11 mouse cellular contexts compared by ENCODE assay signal in the genomic region with DNA sequence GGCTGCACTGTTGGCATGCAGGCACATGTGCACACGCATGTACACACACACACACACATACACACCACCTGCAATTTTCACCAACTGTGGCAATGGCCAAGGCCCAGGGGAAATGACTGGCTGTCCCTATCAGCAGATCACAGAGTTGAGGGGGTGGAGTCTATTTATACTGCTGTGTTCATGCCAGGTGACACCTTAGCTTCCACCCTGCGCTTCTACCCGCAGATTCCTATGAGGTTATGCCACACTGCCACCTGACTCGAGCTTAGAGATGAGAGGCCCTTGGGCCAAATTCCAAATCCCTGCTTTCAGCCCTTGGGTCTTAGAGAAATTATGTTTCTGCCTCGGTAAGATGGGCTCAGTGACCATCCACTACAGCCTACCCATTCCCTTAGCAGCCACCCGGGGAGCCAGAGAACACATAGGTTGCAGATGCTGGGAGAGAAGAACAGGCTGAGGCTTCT. TPM values are rescaled to one million over a fixed set of nuclear protein-coding genes. Genes with fewer than 3 reads are reported as not detected.
DNase-seq lines count a peak whose midpoint lies in the region; ATAC-seq and TF ChIP-seq lines count a peak whose summit lies in the region.
"Had no signal": no experiment of that assay in that cellular context is flagged by ENCODE, and none has a peak within 500 bp of the region (broad histone marks: within the 10 kb centered on the region; RNA-seq: fewer than 3 reads in every experiment).

No protein-coding gene starts in this region.

- peak in 1 of 2 experiments; percentile 56 for DNase-seq in heart, adult 2 months
- peak; percentile 27 for DNase-seq in 416B (ENCODE audit: low read depth)
- DNase-seq in retina, embryonic 14.5 days (ENCODE audit: low spot score), result no peak
- DNase-seq in forebrain, embryonic 10.5 days (ENCODE audit: extremely low spot score, low spot score), result no peak
- DNase-seq: left cerebral cortex, postnatal 4 days had no signal

- TF ChIP-seq POLR2A in heart, adult 2 months (IDR thresholded peaks at IDR 0.05; ENCODE audit: insufficient read depth, low read depth, low read length), result no peak

- TF ChIP-seq CTCF in heart, adult 2 months (IDR thresholded peaks at IDR 0.05), result peak; percentile 54

- H3K79me2 ChIP-seq in heart, adult 2 months (replicated peaks; ENCODE audit: control insufficient read depth, insufficient read depth, low read length), result no peaks in the 10 kb centered on the region

- peak overlapping the region; percentile 89 for H3K27ac ChIP-seq in heart, adult 2 months
- H3K27ac ChIP-seq in heart, embryonic 11.5 days (ENCODE audit: low read depth, low read length), result no peak overlapping the region
- no peak overlapping the region for H3K27ac ChIP-seq in intestine, embryonic 15.5 days
- no peak overlapping the region for H3K27ac ChIP-seq in hindbrain, embryonic 12.5 days
- no peak overlapping the region for H3K27ac ChIP-seq in forebrain, embryonic 10.5 days
- H3K27ac ChIP-seq: neural tube, embryonic 12.5 days had no signal

- no peaks in the 10 kb centered on the region for H3K27me3 ChIP-seq in heart, adult 2 months (ENCODE audit: control insufficient read depth, insufficient read depth, low read length)
- no peaks in the 10 kb centered on the region for H3K27me3 ChIP-seq in heart, embryonic 11.5 days (ENCODE audit: control insufficient read depth, insufficient read depth, low read length)
- H3K27me3 ChIP-seq in intestine, embryonic 15.5 days (replicated peaks), result no peaks in the 10 kb centered on the region
- no peaks in the 10 kb centered on the region for H3K27me3 ChIP-seq in hindbrain, embryonic 12.5 days
- no peaks in the 10 kb centered on the region for H3K27me3 ChIP-seq in forebrain, embryonic 10.5 days (ENCODE audit: poor library complexity, severe bottlenecking)
- H3K27me3 ChIP-seq: neural tube, embryonic 12.5 days had no signal

- H3K9me3 ChIP-seq in heart, embryonic 11.5 days (replicated peaks; ENCODE audit: control insufficient read depth, low read length), result no peaks in the 10 kb centered on the region
- no peaks in the 10 kb centered on the region for H3K9me3 ChIP-seq in intestine, embryonic 15.5 days
- H3K9me3 ChIP-seq in hindbrain, embryonic 12.5 days (replicated peaks), result no peaks in the 10 kb centered on the region
- no peaks in the 10 kb centered on the region for H3K9me3 ChIP-seq in forebrain, embryonic 10.5 days
- H3K9me3 ChIP-seq: neural tube, embryonic 12.5 days had no signal

- H3K4me3 ChIP-seq in heart, adult 2 months, result peak overlapping the region; percentile 41
- H3K4me3 ChIP-seq in heart, embryonic 11.5 days (ENCODE audit: low read depth, low read length), result no peak overlapping the region
- H3K4me3 ChIP-seq in intestine, embryonic 15.5 days (replicated peaks), result no peak overlapping the region
- H3K4me3 ChIP-seq in hindbrain, embryonic 12.5 days, result no peak overlapping the region
- H3K4me3 ChIP-seq in forebrain, embryonic 10.5 days, result no peak overlapping the region
- H3K4me3 ChIP-seq: neural tube, embryonic 12.5 days had no signal

- peaks cover 5% of the 10 kb centered on the region; the same call in 1 of the 2 replicates for H3K4me1 ChIP-seq in heart, adult 2 months (ENCODE audit: control insufficient read depth, insufficient read depth, low read length)
- H3K4me1 ChIP-seq in heart, embryonic 11.5 days (ENCODE audit: control insufficient read depth, insufficient read depth, low read length), result peaks cover 32% of the 10 kb centered on the region
- H3K4me1 ChIP-seq in intestine, embryonic 15.5 days (replicated peaks), result 0 out of 2 replicates have a peak, but pooled peaks cover 3% of the 10 kb centered on the region
- peaks cover 3% of the 10 kb centered on the region; the same call in 1 of the 2 replicates for H3K4me1 ChIP-seq in hindbrain, embryonic 12.5 days
- H3K4me1 ChIP-seq in forebrain, embryonic 10.5 days, result peaks cover 6% of the 10 kb centered on the region; the same call in 1 of the 2 replicates
- H3K4me1 ChIP-seq: neural tube, embryonic 12.5 days had no signal

- 53% methylated on average over 6 of the region's 6 CpGs for WGBS in heart, adult 2 months
- 75% methylated on average over 6 of the region's 6 CpGs for WGBS in heart, embryonic 11.5 days (ENCODE audit: insufficient replicate concordance)
- WGBS in intestine, embryonic 15.5 days, result 69% methylated on average over 6 of the region's 6 CpGs
- 82% methylated on average over 6 of the region's 6 CpGs for WGBS in hindbrain, embryonic 12.5 days
- 86% methylated on average over 6 of the region's 6 CpGs for WGBS in forebrain, embryonic 10.5 days

- intact Hi-C loops in heart, adult 2 months (cut with DNase I), result no loop called here

- no peaks in the 10 kb centered on the region for H3K36me3 ChIP-seq in heart, adult 2 months (ENCODE audit: control insufficient read depth, insufficient read depth, low read length)
- H3K36me3 ChIP-seq in heart, embryonic 11.5 days (ENCODE audit: control insufficient read depth, insufficient read depth, low read length), result no peaks in the 10 kb centered on the region; the same call in 1 of the 2 replicates
- H3K36me3 ChIP-seq in intestine, embryonic 15.5 days, result peaks cover 9% of the 10 kb centered on the region; the same call in 1 of the 2 replicates
- H3K36me3 ChIP-seq in hindbrain, embryonic 12.5 days, result peaks cover 19% of the 10 kb centered on the region; the same call in 1 of the 2 replicates
- peaks cover 42% of the 10 kb centered on the region for H3K36me3 ChIP-seq in forebrain, embryonic 10.5 days (replicated peaks)

- peak; percentile 5; the same call in 1 of the 2 replicates for TF ChIP-seq EP300 in heart, adult 2 months (IDR thresholded peaks at IDR 0.05; ENCODE audit: insufficient read depth, low read depth, low read length)

- H3K9ac ChIP-seq in heart, adult 2 months (ENCODE audit: low read depth, low read length), result peak overlapping the region; percentile 59
- no peak overlapping the region for H3K9ac ChIP-seq in heart, embryonic 11.5 days (ENCODE audit: low read depth, low read length)
- H3K9ac ChIP-seq in intestine, embryonic 15.5 days, result no peak overlapping the region
- H3K9ac ChIP-seq in hindbrain, embryonic 12.5 days, result no peak overlapping the region
- H3K9ac ChIP-seq: neural tube, embryonic 12.5 days had no signal

- no peak for ATAC-seq in heart, embryonic 11.5 days (replicated peaks; ENCODE audit: insufficient number of reproducible peaks, low FRiP score, low TSS enrichment)
- ATAC-seq in common myeloid progenitor, adult 5-6 weeks (replicated peaks; ENCODE audit: low read depth, poor library complexity, severe bottlenecking), result peak; percentile 60
- ATAC-seq in intestine, embryonic 15.5 days, result peak; percentile 32; the same call in 1 of the 2 replicates
- no peak for ATAC-seq in hindbrain, embryonic 12.5 days (ENCODE audit: low FRiP score)
- ATAC-seq: activated CD4-positive, CD25-positive, alpha-beta regulatory T cell, adult 4 months had no signal

- H3K4me2 ChIP-seq in heart, embryonic 11.5 days, result no peak overlapping the region
- H3K4me2 ChIP-seq in intestine, embryonic 15.5 days (replicated peaks), result no peak overlapping the region
- no peak overlapping the region for H3K4me2 ChIP-seq in hindbrain, embryonic 12.5 days (replicated peaks)
- H3K4me2 ChIP-seq: neural tube, embryonic 12.5 days had no signal

RNA-seq across cellular contexts. Expression of a gene that starts 2.1 kb away (rescaled TPM):
- total RNA-seq in heart, adult 2 months (2021), result 100 to 1,000 TPM; 310 to 338 TPM
- polyA plus RNA-seq in heart, adult 2 months (2012; rRNA removed), result 397 and 412 TPM in 2 replicates
- polyA plus RNA-seq in heart, embryonic 11.5 days (2014; fragmentation: Nextera tagmentation; extraction: Ambion mirVana), result 9.8 and 13.6 TPM in 2 replicates
- total RNA-seq in common myeloid progenitor, adult 5-6 weeks (2017), result 4.9 and 9.1 TPM in 2 replicates
- polyA plus RNA-seq in intestine, embryonic 15.5 days (2015; fragmentation: Nextera tagmentation; extraction: Ambion mirVana), result 12.7 and 14.7 TPM in 2 replicates
- 14.6 and 18.8 TPM in 2 replicates for polyA plus RNA-seq in hindbrain, embryonic 12.5 days (2016; fragmentation: Nextera tagmentation; extraction: Ambion mirVana)
- 15.3 and 16.5 TPM in 2 replicates for polyA plus RNA-seq in forebrain, embryonic 10.5 days (2016; fragmentation: Nextera tagmentation; extraction: Ambion mirVana)

RNA-seq across cellular contexts. Expression of a gene that starts 4.6 kb away (rescaled TPM):
- total RNA-seq in heart, adult 2 months (2021), result 100 to 1,000 TPM; 148 to 172 TPM
- polyA plus RNA-seq in heart, adult 2 months (2012; rRNA removed), result 0.09 TPM in 1 of 2 replicates, not detected in the other
- polyA plus RNA-seq in heart, embryonic 11.5 days (2014; fragmentation: Nextera tagmentation; extraction: Ambion mirVana), result 0.44 TPM in 1 of 2 replicates, not detected in the other
- not detected in 2 replicates for total RNA-seq in common myeloid progenitor, adult 5-6 weeks (2017)
- 0.20 TPM in 1 of 2 replicates, not detected in the other for polyA plus RNA-seq in intestine, embryonic 15.5 days (2015; fragmentation: Nextera tagmentation; extraction: Ambion mirVana)
- polyA plus RNA-seq in hindbrain, embryonic 12.5 days (2016; fragmentation: Nextera tagmentation; extraction: Ambion mirVana), result not detected in 2 replicates
- not detected in 2 replicates for polyA plus RNA-seq in forebrain, embryonic 10.5 days (2016; fragmentation: Nextera tagmentation; extraction: Ambion mirVana)
- total RNA-seq: left cerebral cortex, postnatal 4 days had no signal
- polyA plus RNA-seq: neural tube, embryonic 12.5 days had no signal

RNA-seq across cellular contexts. Expression of a gene that starts 12.6 kb away (rescaled TPM):
- total RNA-seq in heart, adult 2 months (2021), result 1 to 10 TPM; 6.2 to 6.3 TPM
- 11.1 TPM in 2 replicates for polyA plus RNA-seq in heart, adult 2 months (2012; rRNA removed)
- polyA plus RNA-seq in heart, embryonic 11.5 days (2014; fragmentation: Nextera tagmentation; extraction: Ambion mirVana), result 19.9 and 25.1 TPM in 2 replicates
- 1.1 and 9.0 TPM in 2 replicates for total RNA-seq in common myeloid progenitor, adult 5-6 weeks (2017)
- polyA plus RNA-seq in intestine, embryonic 15.5 days (2015; fragmentation: Nextera tagmentation; extraction: Ambion mirVana), result 21.2 and 23.8 TPM in 2 replicates
- polyA plus RNA-seq in hindbrain, embryonic 12.5 days (2016; fragmentation: Nextera tagmentation; extraction: Ambion mirVana), result 17.8 and 18.8 TPM in 2 replicates
- 17.9 and 22.2 TPM in 2 replicates for polyA plus RNA-seq in forebrain, embryonic 10.5 days (2016; fragmentation: Nextera tagmentation; extraction: Ambion mirVana)

RNA-seq across cellular contexts. Expression of a gene that starts 23.0 kb away (rescaled TPM):
- 10 to 100 TPM; 11.1 to 15.1 TPM for total RNA-seq in heart, adult 2 months (2021)
- polyA plus RNA-seq in heart, adult 2 months (2012; rRNA removed), result 14.1 and 15.6 TPM in 2 replicates
- 2.5 and 3.9 TPM in 2 replicates for polyA plus RNA-seq in heart, embryonic 11.5 days (2014; fragmentation: Nextera tagmentation; extraction: Ambion mirVana)
- total RNA-seq in common myeloid progenitor, adult 5-6 weeks (2017), result 5.5 and 15.5 TPM in 2 replicates
- polyA plus RNA-seq in intestine, embryonic 15.5 days (2015; fragmentation: Nextera tagmentation; extraction: Ambion mirVana), result 2.9 and 3.4 TPM in 2 replicates
- 4.5 and 4.6 TPM in 2 replicates for polyA plus RNA-seq in hindbrain, embryonic 12.5 days (2016; fragmentation: Nextera tagmentation; extraction: Ambion mirVana)
- 2.9 and 3.0 TPM in 2 replicates for polyA plus RNA-seq in forebrain, embryonic 10.5 days (2016; fragmentation: Nextera tagmentation; extraction: Ambion mirVana)

RNA-seq across cellular contexts. Expression of a gene that starts 23.5 kb away (rescaled TPM):
- total RNA-seq in heart, adult 2 months (2021), result 10 to 100 TPM; 10.6 to 11.1 TPM
- 12.7 and 15.2 TPM in 2 replicates for polyA plus RNA-seq in heart, adult 2 months (2012; rRNA removed)
- 0.96 and 2.1 TPM in 2 replicates for polyA plus RNA-seq in heart, embryonic 11.5 days (2014; fragmentation: Nextera tagmentation; extraction: Ambion mirVana)
- 2.4 and 2.6 TPM in 2 replicates for total RNA-seq in common myeloid progenitor, adult 5-6 weeks (2017)
- polyA plus RNA-seq in intestine, embryonic 15.5 days (2015; fragmentation: Nextera tagmentation; extraction: Ambion mirVana), result 10.6 and 11.6 TPM in 2 replicates
- polyA plus RNA-seq in hindbrain, embryonic 12.5 days (2016; fragmentation: Nextera tagmentation; extraction: Ambion mirVana), result 33.4 and 35.6 TPM in 2 replicates
- polyA plus RNA-seq in forebrain, embryonic 10.5 days (2016; fragmentation: Nextera tagmentation; extraction: Ambion mirVana), result 20.1 and 21.7 TPM in 2 replicates

Comparison
In these comparisons a context has a peak if more than half of its experiments do, and no peak if none do; other contexts are left out.
1. RNA of a gene that starts 2.1 kb away (polyA plus RNA-seq): 397 to 412 TPM in heart, adult 2 months; 14.6 to 18.8 TPM in hindbrain, embryonic 12.5 days, 15.3 to 16.5 TPM in forebrain, embryonic 10.5 days, 9.8 to 13.6 TPM in heart, embryonic 11.5 days and 12.7 to 14.7 TPM in intestine, embryonic 15.5 days; every median in the first group is over 10 times any median in the second.
2. ATAC-seq: peak in common myeloid progenitor, adult 5-6 weeks (single experiment) and intestine, embryonic 15.5 days (single experiment); none in heart, embryonic 11.5 days (single experiment) and hindbrain, embryonic 12.5 days (single experiment).